Mouse (Mus musculus): ENCODE measurements at regions not wholly inside any gene's neighbourhood (a gene's known extent, or its start where the extent isn't known, plus 50 kb on each side); places are given as distances from the start of the nearest gene placed in this dataset.

DNA sequence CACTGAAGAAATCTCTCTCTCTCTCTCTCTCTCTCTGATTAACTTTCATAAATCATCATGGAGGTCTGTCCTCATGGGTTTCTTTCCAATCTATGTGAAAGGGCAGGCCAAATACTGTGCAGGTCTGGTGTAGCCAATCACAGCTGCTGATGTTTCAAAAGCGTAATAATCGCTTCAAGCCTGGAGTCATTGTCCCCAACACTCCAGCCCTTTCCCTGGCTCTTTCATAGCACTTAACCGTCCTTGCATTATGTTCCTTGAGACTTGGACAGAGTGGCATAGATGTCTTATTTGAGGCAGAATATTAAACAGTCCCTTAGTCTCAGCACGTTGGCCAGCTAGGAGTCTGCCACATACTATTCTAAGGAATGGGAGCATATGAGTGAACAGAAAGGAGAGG is 286.5 kb upstream of the Kcnd2 start:
- Histone ChIP-seq H3K9me3 (ENCODE audit: control insufficient read depth, low read length) (no peaks in the 10 kb centered on the region), H3K27me3 (ENCODE audit: control insufficient read depth, insufficient read depth, low read length) (no peaks in the 10 kb centered on the region), H3K4me1 (replicated peaks; ENCODE audit: control insufficient read depth, insufficient read depth, low read length) (no peaks in the 10 kb centered on the region), H3K4me3 (ENCODE audit: low read depth, low read length) (no peak overlapping the region), H3K36me3 (ENCODE audit: control insufficient read depth, insufficient read depth, low read length) (no peaks in the 10 kb centered on the region), H3K4me2 (ENCODE audit: low read depth, low read length, severe bottlenecking) (no peak overlapping the region), H3K9ac (ENCODE audit: low read length) (no peak overlapping the region), H3K27ac (ENCODE audit: low read depth, low read length) (no peak overlapping the region)
- 74% methylated on average over 4 of the region's 4 CpGs for whole genome bisulfite sequencing
- ATAC-seq (replicated peaks; ENCODE audit: low FRiP score): 0 out of 2 replicates have a peak, but pooled peaks have one; percentile 24
- no peak for DNase-seq (ENCODE audit: low spot score)

Measured in forebrain, embryonic 11.5 days (tissue).